Mouse (Mus musculus) embryonic facial prominence, embryonic 11.5 days (tissue): Measurements from ENCODE around the gene Sh3bgrl3. TPM values are rescaled to one million over a fixed set of nuclear protein-coding genes. Genes with fewer than 3 reads are reported as not detected.

Source experiments
- ATAC-seq: fragments of 200-750 bp; cut with Nextera tagmentation; replicated peaks from 2 replicates; pipeline ENCODE4 v1.8.0; 2017; ENCODE audit warnings: low read depth; ENCODE audit not compliant: insufficient number of reproducible peaks, low FRiP score, low TSS enrichment
- DNase-seq: peaks from one replicate; pipeline ENCODE4 v3.0.0-alpha.2; 2015; ENCODE audit warnings: low spot score
- H3K27ac ChIP-seq: fragments of 300-500 bp; sonication (generic); replicated peaks from 2 replicates; pipeline ENCODE4 v1.5.1; 2014; ENCODE audit warnings: mild to moderate bottlenecking, low read depth, low read length, control low read depth
- H3K27me3 ChIP-seq: fragments of 300-500 bp; sonication (generic); 2 replicates; pipeline ENCODE4 v1.6.1; 2014; ENCODE audit warnings: mild to moderate bottlenecking, low read length, moderate library complexity, mixed read lengths; ENCODE audit not compliant: control insufficient read depth, insufficient read depth
- H3K36me3 ChIP-seq: fragments of 300-500 bp; sonication (generic); replicated peaks from 2 replicates; pipeline ENCODE4 v1.6.1; 2014; ENCODE audit warnings: low read depth, mild to moderate bottlenecking, low read length, moderate library complexity, mixed read lengths; ENCODE audit not compliant: control insufficient read depth, insufficient read depth
- H3K4me1 ChIP-seq: fragments of 300-500 bp; sonication (generic); 2 replicates; pipeline ENCODE4 v1.6.1; 2014; ENCODE audit warnings: low read length, mixed read lengths; ENCODE audit not compliant: control insufficient read depth, insufficient read depth
- H3K4me2 ChIP-seq: fragments of 300-500 bp; sonication (generic); 2 replicates; pipeline ENCODE4 v1.6.1; 2014; ENCODE audit warnings: low read depth, mild to moderate bottlenecking, control low read depth, low read length, moderate library complexity
- H3K4me3 ChIP-seq: fragments of 300-500 bp; sonication (generic); 2 replicates; pipeline ENCODE4 v1.5.1; 2014; ENCODE audit warnings: low read depth, low read length, control low read depth
- H3K9ac ChIP-seq: fragments of 300-500 bp; sonication (generic); replicated peaks from 2 replicates; pipeline ENCODE4 v1.6.1; 2014; ENCODE audit warnings: mild to moderate bottlenecking, control low read depth, low read length
- H3K9me3 ChIP-seq: fragments of 300-500 bp; sonication (generic); replicated peaks from 2 replicates; pipeline ENCODE4 v1.6.1; 2016; ENCODE audit warnings: mild to moderate bottlenecking, low read length, inconsistent platforms, mixed read lengths; ENCODE audit not compliant: control insufficient read depth
- WGBS: fragments of 180-500 bp; shearing (Covaris S2); extraction: QIAGEN DNeasy Blood & Tissue Kit; methylation state at CpG from one replicate; pipeline ENCODE4 v1.1.7; 2014; 5-methylcytosine and 5-hydroxymethylcytosine counted together
- polyA plus RNA-seq: library from polyadenylated mRNA; unstranded; fragments of >200 nt; fragmentation: Nextera tagmentation; extraction: Ambion mirVana; gene quantifications from 2 replicates; pipeline ENCODE4 v1.2.1, GENCODE M21; 2014

Sh3bgrl3 gene
- polyA plus RNA-seq, 1 experiment from 2014 or later: 316 TPM

GRCm38 (mm10) chr4:134121571-134121970 is 7.0 kb downstream of the Sh3bgrl3 start:
- Histone ChIP-seq H3K9me3 (no peaks in the 10 kb centered on the region), H3K4me1 (no peaks in the 10 kb centered on the region; the same call in none of the 2 replicates), H3K36me3 (no peaks in the 10 kb centered on the region), H3K27ac (no peak overlapping the region), H3K4me2 (no peak overlapping the region), H3K4me3 (no peak overlapping the region), H3K9ac (no peak overlapping the region), H3K27me3 (no peaks in the 10 kb centered on the region)
- ATAC-seq (no peak), DNase-seq (no peak)
- WGBS: 47% methylated on average over 4 of the region's 4 CpGs

DNA sequence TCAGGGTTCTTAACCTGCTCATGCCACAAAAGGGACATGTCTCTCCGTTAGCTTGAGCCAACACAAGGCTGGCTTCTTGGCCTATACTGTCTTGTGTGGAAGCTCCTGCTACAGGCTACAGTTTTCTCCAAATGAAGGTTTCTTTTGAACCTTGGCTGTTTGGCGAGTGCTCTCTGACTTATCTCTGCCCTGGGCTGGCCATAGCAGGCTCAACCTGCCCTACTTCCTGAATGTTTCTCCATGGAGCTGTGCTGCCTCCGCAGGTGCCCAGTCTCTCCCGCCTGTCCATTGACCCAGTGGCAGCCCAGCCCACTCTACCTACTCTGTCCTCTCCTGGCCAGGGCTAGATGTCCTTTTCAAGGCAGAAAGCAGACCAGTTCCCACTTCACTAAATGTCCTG is 7.7 kb downstream of the Sh3bgrl3 start:
- Histone ChIP-seq H3K27me3 (no peaks in the 10 kb centered on the region), H3K9ac (no peak overlapping the region), H3K4me1 (no peaks in the 10 kb centered on the region; the same call in none of the 2 replicates), H3K27ac (no peak overlapping the region), H3K4me2 (no peak overlapping the region), H3K9me3 (no peaks in the 10 kb centered on the region), H3K36me3 (no peaks in the 10 kb centered on the region), H3K4me3 (no peak overlapping the region)
- WGBS: 91% methylated on average over 4 of the region's 4 CpGs
- no peak for DNase-seq
- no peak for ATAC-seq

DNA sequence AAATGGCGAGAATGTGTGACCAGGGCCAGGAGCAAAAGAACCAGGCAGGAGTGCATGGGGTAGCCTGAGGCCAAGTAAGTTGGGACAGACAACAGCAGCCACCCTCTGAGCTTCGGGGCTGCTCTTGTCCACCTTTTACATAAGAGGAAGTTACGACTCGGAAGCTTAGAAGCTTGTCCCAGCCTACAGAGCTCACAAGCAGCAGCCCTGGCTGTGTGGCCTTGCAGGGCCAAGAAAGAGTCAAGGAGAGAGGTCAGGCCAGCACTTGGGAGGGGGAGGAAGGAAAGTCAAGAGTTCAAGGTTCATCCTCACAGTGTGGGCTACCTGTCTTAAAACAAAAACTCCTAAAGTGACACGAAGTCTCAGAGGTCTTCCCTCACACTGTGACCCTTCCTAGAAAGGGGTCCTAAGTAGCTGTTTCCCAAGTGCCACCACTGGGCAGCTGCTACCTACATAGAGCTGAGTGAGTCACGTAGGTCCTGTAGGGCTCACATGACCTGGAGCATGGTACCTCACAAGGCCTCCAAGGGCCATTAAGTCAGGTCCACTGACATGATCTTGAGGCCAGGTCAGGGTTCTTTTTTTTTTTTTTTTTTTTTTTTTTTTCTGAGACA is 8.3 kb downstream of the Sh3bgrl3 start:
- no peak overlapping the region for H3K27ac ChIP-seq
- H3K9me3 ChIP-seq: no peaks in the 10 kb centered on the region
- no peaks in the 10 kb centered on the region for H3K27me3 ChIP-seq
- H3K4me1 ChIP-seq: no peaks in the 10 kb centered on the region; the same call in none of the 2 replicates
- H3K4me2 ChIP-seq: no peak overlapping the region
- H3K4me3 ChIP-seq: no peak overlapping the region
- no peaks in the 10 kb centered on the region for H3K36me3 ChIP-seq
- ATAC-seq (no peak), DNase-seq (no peak)
- H3K9ac ChIP-seq: no peak overlapping the region
- 79% methylated on average over 6 of the region's 6 CpGs for WGBS

DNA sequence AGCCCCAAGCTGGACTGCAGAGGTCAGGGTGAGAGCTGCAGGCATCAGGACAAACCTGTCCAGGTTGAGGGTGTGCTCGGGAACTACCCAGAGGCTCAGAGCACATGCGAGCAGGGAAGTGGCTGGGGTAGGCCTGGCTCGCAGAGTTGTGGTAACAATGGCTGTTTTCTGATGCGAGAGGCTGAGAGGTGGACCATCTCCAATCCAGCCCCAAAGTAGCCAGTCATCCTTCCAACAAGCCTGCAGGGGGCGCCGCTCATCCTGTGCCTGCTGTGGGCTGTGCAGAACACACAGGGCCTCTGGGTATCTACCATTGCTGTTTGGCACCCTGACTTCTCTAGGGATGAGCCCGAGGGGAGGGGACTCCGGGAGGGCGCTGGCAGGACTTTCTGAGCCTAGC is 8.9 kb downstream of the Sh3bgrl3 start:
- H3K36me3 ChIP-seq: no peaks in the 10 kb centered on the region
- ATAC-seq (no peak), DNase-seq (peak; percentile 30)
- H3K9ac ChIP-seq: no peak overlapping the region
- no peak overlapping the region for H3K4me2 ChIP-seq
- no peaks in the 10 kb centered on the region; the same call in none of the 2 replicates for H3K4me1 ChIP-seq
- H3K4me3 ChIP-seq: no peak overlapping the region
- H3K9me3 ChIP-seq: no peaks in the 10 kb centered on the region
- H3K27ac ChIP-seq: no peak overlapping the region
- H3K27me3 ChIP-seq: no peaks in the 10 kb centered on the region
- 60% methylated on average over 9 of the region's 9 CpGs for WGBS

- no peak for DNase-seq
- Histone ChIP-seq H3K4me3 (no peak overlapping the region), H3K4me2 (no peak overlapping the region), H3K9ac (no peak overlapping the region; the same call in none of the 2 replicates), H3K4me1 (no peaks in the 10 kb centered on the region; the same call in none of the 2 replicates), H3K27ac (no peak overlapping the region), H3K9me3 (no peaks in the 10 kb centered on the region), H3K27me3 (no peaks in the 10 kb centered on the region), H3K36me3 (no peaks in the 10 kb centered on the region)
- ATAC-seq: no peak
- 53% methylated on average over 5 of the region's 5 CpGs for WGBS
These were observed 9.5 kb downstream of the Sh3bgrl3 start for GRCm38 (mm10) chr4:134119042-134119441.

DNA sequence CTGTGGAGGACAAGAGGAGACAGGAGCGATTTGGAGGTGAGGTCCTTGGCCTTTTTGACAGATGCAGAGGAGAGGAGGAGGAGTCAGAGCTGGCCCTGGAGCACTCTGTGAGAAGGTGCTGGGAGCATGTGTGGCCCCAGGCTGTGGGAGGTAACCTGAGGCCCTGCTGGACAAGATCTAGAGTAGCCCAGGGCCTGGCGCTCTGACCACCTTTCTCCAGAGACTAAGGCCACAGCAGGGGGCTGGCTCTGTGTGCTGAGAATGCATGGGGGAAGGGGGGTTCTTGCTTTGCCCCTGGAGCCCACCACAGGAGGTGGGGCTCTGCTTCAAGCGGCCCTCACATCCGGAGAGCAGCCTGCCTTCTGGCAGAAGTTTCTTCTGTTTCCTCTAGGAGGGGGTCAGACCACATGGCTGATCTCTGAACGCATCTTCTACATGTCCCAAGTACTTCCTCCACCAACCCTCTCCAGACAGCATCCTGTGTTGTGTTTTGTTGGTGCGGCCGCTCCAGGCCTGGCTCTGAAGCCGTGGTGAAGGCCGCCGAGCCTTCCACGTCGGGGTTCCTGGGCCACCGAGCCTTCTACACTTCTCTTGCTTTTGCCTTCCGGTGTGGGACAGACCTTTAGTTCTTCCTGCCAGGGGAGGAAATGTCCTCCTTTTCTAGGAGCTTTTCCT is 10.3 kb downstream of the Sh3bgrl3 start:
- no peaks in the 10 kb centered on the region; the same call in none of the 2 replicates for H3K4me1 ChIP-seq
- peak overlapping the region; percentile 6; the same call in 1 of the 2 replicates for H3K9ac ChIP-seq
- no peak overlapping the region for H3K4me2 ChIP-seq
- ATAC-seq: no peak
- 63% methylated on average over 14 of the region's 14 CpGs for WGBS
- H3K36me3 ChIP-seq: no peaks in the 10 kb centered on the region
- no peak for DNase-seq
- H3K27me3 ChIP-seq: no peaks in the 10 kb centered on the region
- H3K9me3 ChIP-seq: no peaks in the 10 kb centered on the region
- no peak overlapping the region for H3K27ac ChIP-seq
- H3K4me3 ChIP-seq: no peak overlapping the region

- H3K27ac ChIP-seq: no peak overlapping the region
- no peak for ATAC-seq
- H3K4me1 ChIP-seq: no peaks in the 10 kb centered on the region; the same call in none of the 2 replicates
- no peaks in the 10 kb centered on the region for H3K9me3 ChIP-seq
- H3K36me3 ChIP-seq: no peaks in the 10 kb centered on the region
- H3K27me3 ChIP-seq: no peaks in the 10 kb centered on the region
- WGBS: 85% methylated on average over 8 of the region's 8 CpGs
- no peak overlapping the region for H3K4me3 ChIP-seq
- DNase-seq: no peak
- no peak overlapping the region for H3K4me2 ChIP-seq
- no peak overlapping the region for H3K9ac ChIP-seq
These were observed 11.6 kb downstream of the Sh3bgrl3 start for GRCm38 (mm10) chr4:134117012-134117411.

DNA sequence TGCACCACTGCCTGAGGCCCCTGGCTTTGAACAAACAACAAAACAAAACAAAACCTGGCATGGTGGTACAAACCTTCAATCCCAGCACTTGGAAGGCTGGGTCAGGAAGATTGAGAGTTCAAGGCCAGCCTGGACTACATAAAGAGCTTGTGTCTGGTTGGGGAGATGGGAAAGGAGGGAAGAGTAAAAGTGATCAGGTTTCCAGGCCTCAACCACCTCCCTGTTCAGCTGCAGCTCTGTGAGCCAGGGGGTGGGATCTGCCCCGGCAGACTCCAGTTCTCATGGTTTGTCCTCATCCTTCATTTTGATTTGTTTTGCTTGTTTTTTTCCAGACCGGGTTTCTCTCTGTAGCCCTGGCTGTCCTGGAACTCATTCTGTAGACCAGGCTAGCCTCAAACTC is 12.1 kb downstream of the Sh3bgrl3 start:
- WGBS: 77% methylated on average over 2 of the region's 2 CpGs

More for the DNA sequence above, 12.1 kb downstream of the Sh3bgrl3 start:
- no peaks in the 10 kb centered on the region for H3K9me3 ChIP-seq
- no peak overlapping the region for H3K4me3 ChIP-seq
- no peak overlapping the region for H3K4me2 ChIP-seq
- no peak overlapping the region for H3K9ac ChIP-seq
- no peak overlapping the region for H3K27ac ChIP-seq
- no peaks in the 10 kb centered on the region for H3K27me3 ChIP-seq
- no peak for ATAC-seq
- H3K4me1 ChIP-seq: no peaks in the 10 kb centered on the region; the same call in none of the 2 replicates
- DNase-seq: no peak
- no peaks in the 10 kb centered on the region for H3K36me3 ChIP-seq
